Mouse (Mus musculus) kidney, postnatal 0 days (tissue): ENCODE measurements at regions not wholly inside any gene's neighbourhood (a gene's known extent, or its start where the extent isn't known, plus 50 kb on each side); places are given as distances from the start of the nearest gene placed in this dataset.

Experiments
- ATAC-seq: fragments of 200-750 bp; cut with Nextera tagmentation; replicated peaks from 2 replicates; pipeline ENCODE4 v1.8.0; 2017; ENCODE audit warnings: low read depth, moderate number of reproducible peaks, moderate TSS enrichment, moderate library complexity; ENCODE audit not compliant: low FRiP score
- DNase-seq: peaks from one replicate; pipeline ENCODE4 v3.0.0-alpha.2; 2016; ENCODE audit warnings: low spot score
- H3K27ac ChIP-seq: fragments of 300-500 bp; sonication (generic); 2 replicates; pipeline ENCODE4 v1.5.1; 2014; ENCODE audit warnings: mild to moderate bottlenecking
- H3K27me3 ChIP-seq: fragments of 300-500 bp; sonication (generic); 2 replicates; pipeline ENCODE4 v1.6.1; 2014; ENCODE audit warnings: low read length, mixed read lengths; ENCODE audit not compliant: insufficient read depth
- H3K36me3 ChIP-seq: fragments of 300-500 bp; sonication (generic); 2 replicates; pipeline ENCODE4 v1.6.1; 2014; ENCODE audit warnings: low read length, mixed read lengths; ENCODE audit not compliant: insufficient read depth
- H3K4me1 ChIP-seq: fragments of 300-500 bp; sonication (generic); replicated peaks from 2 replicates; pipeline ENCODE4 v1.6.1; 2014; ENCODE audit warnings: antibody characterized with exemption, low read length, mixed read lengths; ENCODE audit not compliant: insufficient read depth
- H3K4me2 ChIP-seq: fragments of 300-500 bp; sonication (generic); 2 replicates; pipeline ENCODE4 v1.6.1; 2014; ENCODE audit warnings: mild to moderate bottlenecking, low read length, moderate library complexity, mixed read lengths
- H3K4me3 ChIP-seq: fragments of 300-500 bp; sonication (generic); replicated peaks from 2 replicates; pipeline ENCODE4 v1.5.1; 2014; ENCODE audit warnings: low read depth, low read length
- H3K9ac ChIP-seq: fragments of 300-500 bp; sonication (generic); 2 replicates; pipeline ENCODE4 v1.6.1; 2014; ENCODE audit warnings: low read depth, low read length
- H3K9me3 ChIP-seq: fragments of 300-500 bp; sonication (generic); replicated peaks from 2 replicates; pipeline ENCODE4 v1.6.1; 2016; ENCODE audit warnings: low read length, inconsistent platforms, mixed read lengths
- CTCF ChIP-seq: IDR thresholded peaks from 2 replicates; pipeline ENCODE4 v1.5.1; 2016; ENCODE audit warnings: antibody characterized with exemption, low read depth, mild to moderate bottlenecking, moderate library complexity
- WGBS: fragments of 180-500 bp; shearing (Covaris S2); extraction: QIAGEN DNeasy Blood & Tissue Kit; methylation state at CpG from one replicate; pipeline ENCODE4 v1.1.7; 2014; 5-methylcytosine and 5-hydroxymethylcytosine counted together

DNA sequence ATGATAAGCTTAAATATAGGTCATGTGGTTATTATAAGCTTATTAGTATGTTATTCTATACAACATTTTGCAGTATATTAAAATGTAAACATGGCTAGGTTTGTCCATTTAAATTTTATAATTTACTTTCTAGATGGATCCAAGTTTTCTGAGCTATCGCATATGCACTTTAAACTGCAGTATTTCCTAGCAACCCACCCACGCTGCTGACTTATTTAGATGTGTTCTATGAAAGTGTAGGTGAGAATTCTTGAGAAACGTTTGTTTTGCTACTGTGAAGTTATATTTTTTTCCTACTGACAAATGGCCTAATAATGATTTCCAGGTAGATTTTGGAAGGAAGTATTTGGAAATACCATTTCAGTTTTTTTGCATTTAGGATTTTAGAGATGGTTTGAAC is 308.0 kb downstream of the Gbe1 start:
- Histone ChIP-seq H3K9me3 (no peaks in the 10 kb centered on the region), H3K4me2 (no peak overlapping the region), H3K36me3 (no peaks in the 10 kb centered on the region)

DNA sequence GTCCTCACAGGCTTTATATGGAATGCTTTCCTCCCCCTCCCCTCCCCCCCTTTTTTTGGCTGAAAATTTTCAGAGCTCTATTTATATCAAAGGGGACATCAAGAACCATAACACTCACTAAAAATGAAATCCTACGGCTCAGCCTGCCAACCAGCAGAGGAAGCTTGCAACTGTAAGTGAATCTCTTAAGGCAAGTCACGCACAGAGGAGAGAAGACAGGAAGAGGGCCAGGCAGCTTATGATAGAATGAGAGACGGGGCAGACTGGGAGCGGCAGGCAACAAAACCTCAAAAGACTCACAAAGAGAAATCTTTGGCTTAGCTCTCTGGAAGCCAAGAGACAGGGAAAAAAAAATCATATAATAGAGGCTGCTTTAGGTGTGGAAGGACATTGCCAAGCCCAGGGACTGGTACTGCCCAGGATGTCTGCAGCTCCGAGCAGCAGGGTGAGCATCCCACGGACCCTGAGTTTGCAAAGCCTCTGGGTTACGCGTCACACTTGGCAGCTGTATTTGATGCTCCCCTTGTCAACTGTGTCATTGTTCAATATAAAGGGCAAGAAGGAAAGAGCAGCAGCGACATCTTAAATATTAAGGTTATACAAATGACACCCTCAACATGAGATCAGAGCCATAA is 330.0 kb downstream of the Gbe1 start:
- 72% methylated on average over 9 of the region's 9 CpGs for WGBS
- H3K27me3 ChIP-seq, result no peaks in the 10 kb centered on the region
- H3K9ac ChIP-seq, result no peak overlapping the region
- no peak for ATAC-seq
- H3K4me3 ChIP-seq, result no peak overlapping the region
- H3K27ac ChIP-seq, result no peak overlapping the region
- no peak overlapping the region for H3K4me2 ChIP-seq
- no peaks in the 10 kb centered on the region for H3K9me3 ChIP-seq
- H3K36me3 ChIP-seq, result no peaks in the 10 kb centered on the region
- no peak for TF ChIP-seq CTCF
- H3K4me1 ChIP-seq, result no peaks in the 10 kb centered on the region
- no peak for DNase-seq

More for the DNA sequence above, 308.0 kb downstream of the Gbe1 start:
- no peak overlapping the region for H3K4me3 ChIP-seq
- H3K27me3 ChIP-seq, result no peaks in the 10 kb centered on the region
- DNase-seq (no peak), ATAC-seq (no peak)
- H3K4me1 ChIP-seq, result no peaks in the 10 kb centered on the region
- H3K9ac ChIP-seq, result no peak overlapping the region
- no peak overlapping the region for H3K27ac ChIP-seq
- whole genome bisulfite sequencing, result 75% methylated on average over 3 of the region's 3 CpGs
- no peak for TF ChIP-seq CTCF

DNA sequence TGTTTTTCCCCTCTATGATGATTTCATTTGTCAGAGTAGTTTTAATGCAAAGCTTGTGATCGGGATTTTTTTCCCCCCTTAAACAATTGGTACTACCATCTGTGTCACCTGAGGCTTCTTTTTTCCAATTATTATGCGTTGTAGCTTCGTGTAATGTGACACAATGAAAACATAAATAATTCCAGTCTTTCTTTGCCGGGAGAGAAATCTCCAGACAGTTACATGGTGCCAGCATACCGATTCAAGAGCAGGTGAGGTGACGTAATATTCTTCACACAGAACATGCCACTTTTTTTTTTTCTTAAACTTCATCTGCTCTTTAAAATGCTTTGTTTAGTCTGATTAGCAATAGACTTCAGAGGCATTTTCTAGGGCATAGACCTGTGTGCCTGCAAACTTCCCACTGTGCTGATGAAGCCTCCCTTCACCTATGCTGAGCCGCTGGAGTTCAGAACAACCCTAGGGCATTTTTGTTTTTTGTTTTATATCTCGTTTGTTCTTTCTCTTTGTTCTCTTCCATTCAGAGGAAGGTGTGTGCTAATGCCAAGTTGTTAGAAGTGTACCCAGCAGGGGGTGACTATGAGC is 331.0 kb downstream of the Gbe1 start:
- no peaks in the 10 kb centered on the region for H3K9me3 ChIP-seq
- WGBS, result 58% methylated on average over 8 of the region's 8 CpGs
- no peak overlapping the region for H3K4me2 ChIP-seq
- no peak overlapping the region for H3K9ac ChIP-seq
- ATAC-seq, result no peak
- no peaks in the 10 kb centered on the region for H3K4me1 ChIP-seq
- no peak for TF ChIP-seq CTCF
- no peaks in the 10 kb centered on the region for H3K36me3 ChIP-seq
- DNase-seq, result no peak
- H3K27ac ChIP-seq, result no peak overlapping the region
- no peak overlapping the region for H3K4me3 ChIP-seq
- H3K27me3 ChIP-seq, result no peaks in the 10 kb centered on the region

DNA sequence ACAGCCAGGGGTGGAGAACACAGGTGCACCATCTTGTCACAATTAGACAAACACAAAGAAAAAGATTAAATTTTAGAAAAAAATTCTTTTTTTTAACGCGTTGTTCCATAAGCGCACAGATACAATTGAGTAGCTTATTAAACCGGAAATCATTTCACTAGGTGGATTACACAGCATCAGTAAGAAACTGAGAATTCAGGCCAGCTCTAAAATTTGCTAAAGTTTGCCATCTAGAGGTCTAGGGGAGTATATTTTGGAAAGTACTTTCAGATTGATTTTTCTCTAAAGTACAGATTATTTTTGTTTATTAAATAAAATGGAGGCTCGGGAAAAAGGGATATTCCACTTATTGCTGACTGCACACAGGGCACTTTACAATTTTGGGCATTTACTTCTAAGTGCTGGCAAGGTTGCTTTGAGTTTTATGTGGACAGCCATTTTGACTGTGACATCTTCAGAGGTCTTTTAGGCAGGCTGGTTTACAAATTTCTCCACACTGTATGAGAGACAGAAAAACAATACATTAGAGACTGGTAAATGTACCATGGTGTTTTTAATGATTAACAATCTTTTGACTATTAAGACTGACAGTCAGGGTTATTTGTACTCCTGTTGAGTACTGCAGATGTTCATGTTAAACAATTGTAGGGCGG is 340.8 kb downstream of the Gbe1 start:
- Histone ChIP-seq H3K4me3 (no peak overlapping the region), H3K9me3 (no peaks in the 10 kb centered on the region), H3K9ac (no peak overlapping the region), H3K27me3 (no peaks in the 10 kb centered on the region), H3K36me3 (no peaks in the 10 kb centered on the region), H3K4me2 (no peak overlapping the region), H3K4me1 (no peaks in the 10 kb centered on the region), H3K27ac (no peak overlapping the region)
- DNase-seq (peak; percentile 41), ATAC-seq (no peak)
- 58% methylated on average over 6 of the region's 6 CpGs for WGBS
- peak; percentile 55 for TF ChIP-seq CTCF

DNA sequence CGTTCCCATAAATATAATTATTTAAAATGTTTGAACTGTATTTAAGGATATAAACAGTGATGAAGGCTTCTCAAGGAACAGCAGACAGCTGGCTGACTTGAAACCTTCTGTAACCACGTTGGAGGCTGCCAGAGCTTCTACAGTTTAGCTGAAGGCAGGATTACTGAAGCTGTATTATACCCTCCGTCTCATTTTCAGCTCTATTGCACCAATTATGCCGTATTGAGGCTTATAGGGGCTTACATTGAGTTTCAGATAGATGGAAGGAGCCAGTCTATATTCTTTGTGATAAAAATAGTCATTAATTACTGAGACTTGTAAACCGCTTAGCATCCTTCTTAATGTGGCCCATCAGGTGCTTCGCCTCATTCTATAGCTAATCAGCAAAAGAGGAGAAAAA is 376.1 kb downstream of the Gbe1 start:
- WGBS, result 84% methylated on average over 6 of the region's 6 CpGs

DNA sequence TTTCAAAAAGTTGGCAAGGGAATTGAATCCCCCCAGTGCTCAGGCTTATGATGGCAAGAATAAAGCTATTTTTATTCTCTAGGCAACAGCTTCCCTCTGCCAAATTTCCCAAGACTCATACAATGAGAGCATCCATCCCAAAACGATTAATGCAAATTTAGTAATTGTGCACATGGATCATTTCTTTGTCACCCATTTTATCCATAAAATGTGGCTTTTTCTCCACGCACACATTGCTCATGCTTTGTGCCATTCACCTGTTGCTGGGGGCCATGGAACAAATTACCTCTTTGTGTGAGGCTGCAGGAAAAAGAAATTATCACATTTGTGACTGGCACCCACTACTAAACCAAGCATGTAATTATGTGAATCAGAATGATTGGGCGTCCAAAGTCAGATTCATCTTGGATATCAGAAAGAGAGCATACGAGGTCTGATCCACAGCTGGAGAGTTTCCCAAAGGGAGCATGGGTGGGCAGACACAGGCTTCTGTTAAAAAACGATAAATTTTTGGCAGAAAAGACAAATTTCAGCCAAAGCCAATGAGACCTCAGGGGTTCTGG is 411.1 kb downstream of the Gbe1 start:
- no peaks in the 10 kb centered on the region for H3K27me3 ChIP-seq
- no peak for TF ChIP-seq CTCF
- no peak overlapping the region for H3K4me3 ChIP-seq
- no peak overlapping the region for H3K4me2 ChIP-seq
- WGBS, result 70% methylated on average over 5 of the region's 5 CpGs
- ATAC-seq (no peak), DNase-seq (no peak)
- no peaks in the 10 kb centered on the region for H3K4me1 ChIP-seq
- H3K9me3 ChIP-seq, result no peaks in the 10 kb centered on the region
- H3K27ac ChIP-seq, result no peak overlapping the region
- no peak overlapping the region for H3K9ac ChIP-seq
- H3K36me3 ChIP-seq, result no peaks in the 10 kb centered on the region

More for the DNA sequence above, 376.1 kb downstream of the Gbe1 start:
- H3K9me3 ChIP-seq, result no peaks in the 10 kb centered on the region
- no peak for TF ChIP-seq CTCF
- DNase-seq, result no peak
- no peak for ATAC-seq
- H3K27me3 ChIP-seq, result no peaks in the 10 kb centered on the region
- no peak overlapping the region for H3K9ac ChIP-seq
- no peaks in the 10 kb centered on the region for H3K4me1 ChIP-seq
- no peak overlapping the region for H3K27ac ChIP-seq
- H3K4me3 ChIP-seq, result no peak overlapping the region
- no peak overlapping the region for H3K4me2 ChIP-seq
- no peaks in the 10 kb centered on the region for H3K36me3 ChIP-seq
